In genomic region chr5:22536695-22537094, GRCm38 (mm10) we compare ENCODE assay signal across 35 mouse cellular contexts.
"Had no signal": no experiment of that assay in that cellular context is flagged by ENCODE, and none has a peak within 500 bp of the region (broad histone marks: within the 10 kb centered on the region; RNA-seq: fewer than 3 reads in every experiment).

No protein-coding gene starts in this region.

- H3K9me3 ChIP-seq: heart, embryonic 10.5 days; heart, embryonic 12.5 days; heart, embryonic 13.5 days; heart, embryonic 15.5 days; hindbrain, embryonic 10.5 days; hindbrain, embryonic 12.5 days; hindbrain, embryonic 13.5 days; hindbrain, embryonic 15.5 days; intestine, embryonic 15.5 days; kidney, embryonic 15.5 days had no signal

- H3K4me2 ChIP-seq: heart, embryonic 11.5 days; heart, embryonic 12.5 days; heart, embryonic 13.5 days; heart, embryonic 15.5 days; hindbrain, embryonic 12.5 days; hindbrain, embryonic 13.5 days; hindbrain, embryonic 14.5 days; hindbrain, embryonic 15.5 days; intestine, embryonic 15.5 days; kidney, embryonic 15.5 days had no signal

- H3K4me1 ChIP-seq: heart, embryonic 10.5 days; heart, embryonic 12.5 days; heart, embryonic 13.5 days; heart, embryonic 15.5 days; hindbrain, embryonic 10.5 days; hindbrain, embryonic 12.5 days; hindbrain, embryonic 13.5 days; hindbrain, embryonic 15.5 days; intestine, embryonic 15.5 days; kidney, embryonic 15.5 days had no signal

- H3K27ac ChIP-seq: heart, embryonic 10.5 days; heart, embryonic 13.5 days; heart, embryonic 15.5 days; hindbrain, embryonic 10.5 days; hindbrain, embryonic 12.5 days; hindbrain, embryonic 13.5 days; hindbrain, embryonic 14.5 days; hindbrain, embryonic 15.5 days; hindbrain, postnatal 0 days; intestine, embryonic 15.5 days; kidney, embryonic 15.5 days; kidney, postnatal 0 days; layer of hippocampus, adult 2 months; left cerebral cortex, adult 2 months had no signal

- H3K27me3 ChIP-seq: heart, embryonic 12.5 days; heart, embryonic 13.5 days; heart, embryonic 15.5 days; hindbrain, embryonic 12.5 days; hindbrain, embryonic 13.5 days; hindbrain, embryonic 15.5 days; intestine, embryonic 15.5 days; kidney, embryonic 15.5 days had no signal

- H3K9ac ChIP-seq: heart, embryonic 12.5 days; heart, embryonic 13.5 days; heart, embryonic 15.5 days; hindbrain, embryonic 12.5 days; hindbrain, embryonic 13.5 days; hindbrain, embryonic 14.5 days; hindbrain, embryonic 15.5 days; intestine, embryonic 15.5 days; kidney, embryonic 15.5 days had no signal

- ATAC-seq: hindbrain, embryonic 16.5 days; hindbrain, postnatal 0 days; intestine, embryonic 15.5 days; intestine, embryonic 16.5 days; intestine, postnatal 0 days had no signal

- H3K4me3 ChIP-seq: heart, embryonic 10.5 days; heart, embryonic 12.5 days; heart, embryonic 13.5 days; heart, embryonic 15.5 days; hindbrain, embryonic 10.5 days; hindbrain, embryonic 12.5 days; hindbrain, embryonic 13.5 days; hindbrain, embryonic 15.5 days; intestine, embryonic 15.5 days; kidney, embryonic 15.5 days; layer of hippocampus, adult 2 months; left cerebral cortex, adult 2 months had no signal

- DNase-seq: heart, postnatal 10 days; heart, postnatal 14 days; heart, postnatal 36 days; heart, postnatal 4 days; kidney, adult 11 months; kidney, adult 18-20 months; kidney, adult 2 months; kidney, adult 8-10 months; kidney, adult 9 months; kidney, postnatal 10 days; kidney, postnatal 14 days; kidney, postnatal 25 days; kidney, postnatal 36 days; kidney, postnatal 4 days; layer of hippocampus, adult 9-11 months; layer of hippocampus, postnatal 36 days had no signal
